Mouse (Mus musculus) gastrocnemius, postnatal 14 days (tissue): ENCODE data around the gene Pecr. TPM values are rescaled to one million over a fixed set of nuclear protein-coding genes. Genes with fewer than 3 reads are reported as not detected.

Experiments
- DNase-seq: peaks from one replicate; pipeline ENCODE4 v3.0.0; 2021; ENCODE audit warnings: mixed read lengths
- intact Hi-C: fragments of 180-260 bp; cut with DNase I; formaldehyde crosslinking; loops from one replicate; pipeline ENCODE4 v1.15.1; 2025; ENCODE audit warnings: low total_unique reads
- total RNA-seq, 2 experiments: library from RNA; stranded (reverse); gene quantifications; 2 replicates each; pipeline ENCODE4 v1.2.3; 2021

The Pecr gene
- total RNA-seq, 2 experiments from 2014 or later = 19.6 to 20.5 TPM

DNA sequence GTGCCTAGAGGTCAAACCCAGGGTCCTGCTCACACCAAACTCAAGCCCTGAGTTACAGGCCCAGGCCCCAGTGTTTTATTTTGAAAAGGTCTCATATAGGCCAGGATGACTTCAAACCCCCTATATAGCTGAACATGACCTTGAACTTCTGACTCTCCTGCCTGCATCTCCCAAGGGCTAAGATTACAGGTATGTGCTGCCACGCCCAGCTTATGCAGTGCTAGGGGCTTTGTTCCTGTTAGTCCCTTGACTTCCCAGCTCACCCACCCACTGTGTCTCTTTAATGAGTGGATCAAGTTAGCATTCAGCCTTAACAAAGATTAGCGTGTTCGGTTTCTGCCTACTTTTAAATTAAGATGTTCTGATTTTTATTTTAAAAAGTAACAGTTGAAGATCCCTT, 70.2 kb downstream of the Pecr start:
- intact Hi-C loops = no loop called here
- DNase-seq = no peak

DNA sequence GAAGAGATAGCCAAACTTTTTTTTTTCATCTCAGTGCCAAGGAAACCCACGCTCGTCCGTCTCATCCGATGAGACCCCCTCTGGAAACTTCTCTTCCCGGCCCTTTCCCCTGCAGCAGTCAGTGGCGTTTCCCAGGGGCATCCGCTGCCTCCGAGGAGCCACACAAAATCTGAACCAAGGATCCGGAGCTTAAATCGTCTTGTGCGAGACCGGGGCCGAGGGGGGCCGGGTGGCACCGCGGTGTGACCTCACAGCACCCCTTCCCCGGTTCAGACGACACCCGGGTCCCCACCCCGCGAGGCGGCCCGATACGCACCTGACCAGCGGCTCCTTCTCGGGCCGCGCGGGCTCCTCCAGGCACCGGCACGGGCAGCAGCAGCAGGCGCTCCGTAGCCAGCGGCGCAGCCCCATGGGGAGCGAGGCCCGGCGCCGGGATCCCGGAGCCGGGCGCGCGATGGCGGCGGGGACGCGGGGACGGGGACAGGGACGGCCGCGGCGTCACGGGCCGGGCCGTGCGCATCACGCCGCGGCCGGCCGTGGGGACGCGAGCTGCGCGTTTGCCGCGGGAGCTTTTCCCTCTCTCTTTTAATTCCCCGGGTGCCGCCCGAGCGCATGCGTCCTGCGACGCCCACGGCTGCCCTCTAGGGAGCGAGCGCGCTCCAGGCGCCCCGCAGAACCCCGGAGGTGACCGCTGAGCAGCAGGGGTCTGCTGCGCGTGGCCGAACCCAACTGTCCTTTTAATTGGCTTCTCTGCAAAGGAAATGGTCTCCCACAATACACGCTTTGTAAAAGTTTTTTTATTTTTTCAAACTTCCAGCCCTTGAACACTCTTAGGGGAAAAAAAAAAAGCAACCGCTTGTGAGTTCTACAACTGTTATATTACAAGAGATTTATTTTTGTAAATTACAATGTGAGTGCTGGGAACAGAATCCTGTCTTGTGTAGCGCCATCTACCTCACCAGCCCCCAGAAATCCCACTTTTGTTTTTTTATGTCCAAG, 72.1 kb downstream of the Pecr start, which contains the start of gene Mreg:
Mreg (minus strand) TSS at position 607 of the 999 bp plus-strand sequence.
- intact Hi-C loops = no loop called here
- DNase-seq = peak; percentile 70

DNA sequence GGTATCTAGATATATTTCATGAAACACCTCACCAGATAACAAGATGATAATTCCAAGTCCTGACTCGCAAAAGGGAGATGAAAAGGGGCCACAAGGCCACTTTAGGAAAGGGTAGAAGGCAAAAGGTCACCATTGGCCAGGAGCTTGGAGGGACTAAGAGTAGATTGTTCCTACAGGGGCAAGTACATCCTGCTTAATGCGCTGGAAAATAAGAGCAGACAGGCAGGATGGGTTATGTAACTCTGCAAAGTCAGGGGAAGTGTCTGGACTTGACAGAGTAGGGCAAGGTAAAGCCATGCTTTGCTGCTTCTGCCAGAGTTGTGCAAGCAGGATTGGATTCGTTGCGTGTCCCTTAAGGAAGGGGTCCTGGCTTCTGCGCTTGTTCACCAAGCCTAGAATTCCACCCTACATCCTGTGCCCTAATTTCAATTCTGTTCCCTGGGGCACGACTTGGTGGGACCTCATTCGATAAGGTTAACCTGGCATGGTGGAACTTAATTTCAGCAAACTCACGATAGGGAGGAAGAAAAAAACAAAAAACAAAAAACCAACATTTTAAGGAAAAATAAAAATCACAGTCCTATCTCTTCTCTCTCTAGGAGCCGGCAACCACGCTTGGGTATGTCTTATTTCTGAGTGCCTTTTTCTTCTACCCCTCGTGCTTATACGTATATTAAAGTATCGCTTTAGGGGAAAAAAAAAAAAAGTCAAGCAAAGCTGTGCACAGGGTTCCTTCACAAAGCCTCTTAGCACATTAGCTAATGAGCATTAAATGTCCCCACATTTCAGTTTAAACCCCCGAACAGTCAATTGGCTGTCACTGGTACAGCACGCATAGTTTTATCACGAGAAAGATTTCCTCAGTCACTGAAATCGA, 73.1 kb downstream of the Pecr start:
- DNase-seq = no peak
- intact Hi-C loops = no loop called here

Other genes with a start within 250 kb of the Pecr start
- gene Mreg, start 72.0 kb downstream of the Pecr start, total RNA-seq = 10 to 100 TPM; 25.9 to 27.4 TPM
- under 1 TPM; 0.07 to 0.14 TPM for gene Tmem169, start 55 bp upstream of the Pecr start, total RNA-seq
- 10 to 100 TPM; 19.3 to 20.9 TPM for gene Xrcc5, start 23.1 kb upstream of the Pecr start, total RNA-seq